Mouse (Mus musculus) cerebellum, adult 8-10 months (tissue): ENCODE results near the gene Slc6a8.
A peak's percentile ranks its signal among the peaks of the same experiment; 100 is the strongest.

Experiments used
- DNase-seq: peaks from one replicate; pipeline ENCODE4 v3.0.0; 2022

The Slc6a8 gene

DNA sequence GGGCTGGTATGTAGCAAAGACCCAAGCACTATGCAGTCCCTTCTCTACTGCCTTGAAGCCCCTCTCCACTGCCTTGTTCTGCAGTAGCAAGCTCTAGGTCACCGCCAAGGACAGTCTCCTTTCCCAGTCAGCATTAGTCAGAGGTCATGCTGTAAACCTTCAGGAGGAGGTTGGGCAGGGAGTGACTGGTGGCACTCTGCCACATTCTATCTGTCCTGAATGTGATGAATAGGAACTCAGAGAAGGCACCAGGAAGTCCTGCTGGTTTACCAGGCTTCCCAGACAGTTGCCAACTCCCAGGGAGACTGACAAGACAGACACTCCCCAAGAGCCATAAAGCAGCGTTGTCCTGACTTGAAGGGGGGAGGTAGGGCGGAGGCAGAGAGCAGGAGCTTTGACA lies 12.7 kb downstream of the Slc6a8 start:
- DNase-seq, result peak; percentile 37

DNA sequence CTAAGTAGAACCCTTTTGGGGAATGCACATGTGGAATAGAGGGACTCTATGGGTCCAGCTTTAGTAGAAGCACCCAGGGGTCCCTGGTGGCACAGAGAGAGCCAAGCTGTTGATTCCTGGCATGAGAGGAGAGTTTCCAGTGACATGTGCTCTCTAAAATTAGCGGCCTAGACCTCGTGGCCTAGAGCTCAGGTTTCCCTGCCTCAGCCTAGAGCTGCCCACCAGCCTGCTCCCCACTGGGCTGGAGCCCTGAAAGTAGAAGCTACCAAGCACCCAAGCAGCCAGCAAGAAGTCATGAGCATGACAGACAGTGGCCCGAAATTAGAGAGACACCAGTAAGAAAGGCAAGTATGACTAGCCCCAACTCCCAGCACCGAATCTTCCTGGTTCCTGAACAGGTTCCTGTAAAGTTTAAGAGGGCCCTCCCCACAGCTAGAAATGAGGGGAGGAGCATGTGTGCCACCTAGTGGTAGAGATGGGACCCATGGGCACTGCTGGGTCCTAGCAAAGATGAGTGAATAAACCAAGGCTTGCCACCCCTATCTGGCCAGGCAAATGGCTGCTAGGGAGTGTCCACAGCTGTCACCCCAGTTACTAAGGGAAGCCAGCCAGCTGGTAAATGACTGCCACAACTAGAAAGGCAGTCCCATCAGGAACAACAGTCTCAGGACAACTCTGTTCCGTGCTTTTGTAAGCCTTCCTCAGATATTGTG lies 18.1 kb downstream of the Slc6a8 start:
- DNase-seq, result peak; percentile 58

- DNase-seq, result no peak
Observed at GRCm38 (mm10) chrX:73700472-73700871, 27.5 kb downstream of the Slc6a8 start.

GRCm38 (mm10) chrX:73715476-73716108 lies 42.6 kb downstream of the Slc6a8 start:
- DNase-seq, result peak; percentile 38

DNA sequence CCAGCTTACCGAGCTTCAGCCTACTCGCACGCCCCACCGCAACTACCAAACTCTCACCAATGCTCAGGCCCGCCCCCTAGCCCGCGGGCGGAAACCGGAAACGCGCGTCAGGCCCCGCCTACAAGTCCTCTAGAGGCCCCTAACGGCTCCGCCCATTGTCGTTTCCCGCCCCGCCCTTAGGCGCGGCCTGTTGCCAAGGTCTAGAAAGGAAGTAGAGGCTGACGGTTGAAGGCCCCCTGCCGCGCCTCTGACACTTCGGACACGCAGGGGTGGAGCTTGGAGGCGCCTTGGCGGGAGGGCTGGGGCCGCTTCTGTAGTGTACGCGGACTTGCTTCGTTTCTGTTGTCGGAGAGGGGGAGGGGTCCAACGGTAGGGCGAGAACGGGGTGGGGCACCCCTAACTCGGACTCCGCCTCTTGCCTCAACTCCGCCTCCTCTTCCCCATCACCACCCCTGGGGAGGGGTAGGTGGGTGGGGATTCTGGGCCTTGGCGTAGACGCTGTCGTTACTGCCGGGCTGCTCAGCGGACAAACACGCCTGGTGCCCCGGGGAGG lies 43.2 kb downstream of the Slc6a8 start, which contains the start of the genes Bcap31 and Abcd1:
TSS of gene Bcap31 (minus strand) at position 67 of the 553 bp plus-strand sequence.
TSS of gene Abcd1 (plus strand) at position 489 of the 553 bp plus-strand sequence.
- DNase-seq, result peak; percentile 84

- peak; percentile 41 for DNase-seq
Observed at GRCm38 (mm10) chrX:73716709-73717545, 44.0 kb downstream of the Slc6a8 start.

DNA sequence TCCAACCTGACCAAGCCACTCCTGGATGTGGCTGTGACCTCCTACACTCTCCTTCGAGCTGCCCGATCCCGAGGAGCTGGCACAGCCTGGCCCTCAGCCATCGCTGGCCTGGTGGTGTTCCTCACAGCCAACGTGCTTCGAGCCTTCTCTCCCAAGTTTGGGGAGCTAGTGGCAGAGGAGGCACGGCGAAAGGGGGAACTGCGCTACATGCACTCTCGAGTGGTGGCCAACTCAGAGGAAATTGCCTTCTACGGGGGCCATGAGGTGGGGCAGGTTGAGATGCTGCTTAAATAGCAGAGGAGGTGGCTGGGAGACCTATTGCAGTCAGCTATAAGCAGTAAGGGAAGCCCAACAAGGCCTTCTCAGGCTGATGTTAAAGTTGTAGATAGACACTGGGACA lies 44.7 kb downstream of the Slc6a8 start:
- peak; percentile 23 for DNase-seq

DNA sequence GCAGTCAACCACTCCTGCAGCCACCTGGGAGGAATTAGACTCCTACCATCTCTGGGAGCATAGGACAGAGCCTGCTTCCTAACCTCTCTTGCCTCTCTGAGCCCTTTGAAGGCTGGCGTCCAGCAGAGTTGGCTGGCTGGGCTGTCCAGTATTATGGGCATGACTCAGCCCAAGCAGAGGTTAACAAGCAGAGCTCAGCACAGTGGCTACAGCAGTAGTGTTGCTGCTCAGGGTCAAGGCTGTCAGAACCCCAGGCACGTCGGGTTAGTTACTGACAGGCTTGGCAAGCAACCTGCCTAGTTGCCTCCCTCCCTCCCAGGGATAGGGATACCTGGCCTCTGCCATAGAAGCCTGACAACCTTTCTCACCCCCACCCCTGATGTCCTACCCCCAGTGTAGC lies 45.3 kb downstream of the Slc6a8 start:
- DNase-seq, result no peak

- peak; percentile 28 for DNase-seq
Observed at GRCm38 (mm10) chrX:73718686-73719362, 45.9 kb downstream of the Slc6a8 start.

- DNase-seq, result no peak
Observed at GRCm38 (mm10) chrX:73730908-73731307, 58.0 kb downstream of the Slc6a8 start.
